Mouse (Mus musculus) E14TG2a.4 (cell line): Measurements from ENCODE around the gene Cdh13.

Source experiments
- H3K27me3 ChIP-seq: 2 replicates; pipeline ENCODE4 v1.6.1; 2014; ENCODE audit warnings: low read length, control low read depth; ENCODE audit not compliant: insufficient read depth
- H3K36me3 ChIP-seq: 2 replicates; pipeline ENCODE4 v1.6.1; 2014; ENCODE audit warnings: low read length, control low read depth; ENCODE audit not compliant: insufficient read depth
- H3K4me1 ChIP-seq: replicated peaks from 2 replicates; pipeline ENCODE4 v1.6.1; 2014; ENCODE audit warnings: low read depth, low read length, control low read depth
- H3K4me3 ChIP-seq: replicated peaks from 2 replicates; pipeline ENCODE4 v1.5.1; 2014; ENCODE audit warnings: mild to moderate bottlenecking, low read length
- H3K9me3 ChIP-seq: 2 replicates; pipeline ENCODE4 v1.6.1; 2014; ENCODE audit warnings: low read length, control low read depth
- CTCF ChIP-seq: conservative IDR thresholded peaks from 2 replicates; pipeline ENCODE4 v1.5.1; 2014; ENCODE audit warnings: low read length
- NANOG ChIP-seq: IDR thresholded peaks from 2 replicates; pipeline ENCODE4 v1.6.1; 2014; ENCODE audit warnings: borderline replicate concordance, low read length, mixed read lengths
- POU5F1 ChIP-seq: IDR thresholded peaks from 2 replicates; pipeline ENCODE4 v1.6.1; 2014; ENCODE audit warnings: low read length, borderline replicate concordance

Cdh13 gene

GRCm38 (mm10) chr8:118854656-118855055, 571.1 kb downstream of the Cdh13 start:
- TF ChIP-seq POU5F1 (no peak), CTCF (no peak), NANOG (no peak)
- H3K27me3 ChIP-seq = peaks cover 3% of the 10 kb centered on the region
- H3K9me3 ChIP-seq = no peaks in the 10 kb centered on the region
- H3K4me1 ChIP-seq = peaks cover 4% of the 10 kb centered on the region; the same call in 1 of the 2 replicates
- H3K4me3 ChIP-seq = no peak overlapping the region
- no peaks in the 10 kb centered on the region for H3K36me3 ChIP-seq

GRCm38 (mm10) chr8:118866332-118866731, 582.8 kb downstream of the Cdh13 start:
- Histone ChIP-seq H3K27me3 (0 out of 2 replicates have a peak, but pooled peaks cover 5% of the 10 kb centered on the region), H3K4me1 (no peaks in the 10 kb centered on the region), H3K4me3 (no peak overlapping the region), H3K36me3 (no peaks in the 10 kb centered on the region), H3K9me3 (peaks cover 6% of the 10 kb centered on the region)
- TF ChIP-seq CTCF (no peak), POU5F1 (no peak)

- no peaks in the 10 kb centered on the region for H3K36me3 ChIP-seq
- H3K27me3 ChIP-seq = no peaks in the 10 kb centered on the region
- H3K4me3 ChIP-seq = no peak overlapping the region
- no peaks in the 10 kb centered on the region for H3K9me3 ChIP-seq
- no peak for TF ChIP-seq CTCF
- TF ChIP-seq NANOG = no peak
- TF ChIP-seq POU5F1 = no peak
- no peaks in the 10 kb centered on the region for H3K4me1 ChIP-seq
Observed at GRCm38 (mm10) chr8:118870711-118871110, 587.2 kb downstream of the Cdh13 start.

- Histone ChIP-seq H3K4me1 (no peaks in the 10 kb centered on the region), H3K9me3 (peaks cover 34% of the 10 kb centered on the region), H3K36me3 (no peaks in the 10 kb centered on the region), H3K4me3 (no peak overlapping the region), H3K27me3 (no peaks in the 10 kb centered on the region)
- no peak for TF ChIP-seq NANOG
- no peak for TF ChIP-seq CTCF
- TF ChIP-seq POU5F1 = no peak
Observed at GRCm38 (mm10) chr8:118879939-118880825, 596.6 kb downstream of the Cdh13 start.

GRCm38 (mm10) chr8:118884296-118884695, 600.8 kb downstream of the Cdh13 start:
- Histone ChIP-seq H3K4me1 (0 out of 2 replicates have a peak, but pooled peaks cover 5% of the 10 kb centered on the region), H3K9me3 (peaks cover 21% of the 10 kb centered on the region), H3K27me3 (peaks cover 13% of the 10 kb centered on the region), H3K4me3 (no peak overlapping the region), H3K36me3 (no peaks in the 10 kb centered on the region)
- TF ChIP-seq NANOG (no peak), CTCF (no peak), POU5F1 (no peak)

GRCm38 (mm10) chr8:118884988-118885387, 601.5 kb downstream of the Cdh13 start:
- peaks cover 13% of the 10 kb centered on the region for H3K27me3 ChIP-seq
- no peak overlapping the region for H3K4me3 ChIP-seq
- TF ChIP-seq NANOG (no peak), CTCF (no peak), POU5F1 (no peak)
- no peaks in the 10 kb centered on the region for H3K36me3 ChIP-seq
- H3K4me1 ChIP-seq = 0 out of 2 replicates have a peak, but pooled peaks cover 5% of the 10 kb centered on the region
- H3K9me3 ChIP-seq = peaks cover 16% of the 10 kb centered on the region

- H3K36me3 ChIP-seq = no peaks in the 10 kb centered on the region
- peaks cover 7% of the 10 kb centered on the region; the same call in 1 of the 2 replicates for H3K27me3 ChIP-seq
- TF ChIP-seq POU5F1 (no peak), NANOG (no peak), CTCF (no peak)
- H3K4me3 ChIP-seq = no peak overlapping the region
- H3K4me1 ChIP-seq = peaks cover 9% of the 10 kb centered on the region
- no peaks in the 10 kb centered on the region for H3K9me3 ChIP-seq
Observed at GRCm38 (mm10) chr8:118902402-118902801, 618.9 kb downstream of the Cdh13 start.

GRCm38 (mm10) chr8:118916513-118916912, 633.0 kb downstream of the Cdh13 start:
- H3K4me1 ChIP-seq = peaks cover 12% of the 10 kb centered on the region
- peaks cover 20% of the 10 kb centered on the region for H3K9me3 ChIP-seq
- no peaks in the 10 kb centered on the region for H3K36me3 ChIP-seq
- no peaks in the 10 kb centered on the region for H3K27me3 ChIP-seq
- TF ChIP-seq CTCF (peak; percentile 73), NANOG (no peak), POU5F1 (no peak)
- H3K4me3 ChIP-seq = no peak overlapping the region
